Comparison of ENCODE assay signal across 8 mouse cellular contexts in genomic region chr2:17742051-17742763, GRCm38 (mm10). TPM values are rescaled to one million over a fixed set of nuclear protein-coding genes. Genes with fewer than 3 reads are reported as not detected.
DNase-seq lines count a peak whose midpoint lies in the region; ATAC-seq and TF ChIP-seq lines count a peak whose summit lies in the region.

No protein-coding gene starts in this region.

- no peak overlapping the region for H3K9ac ChIP-seq in heart, embryonic 15.5 days
- no peak overlapping the region for H3K9ac ChIP-seq in liver, embryonic 14.5 days (replicated peaks)
- H3K9ac ChIP-seq in neural tube, embryonic 15.5 days (replicated peaks): no peak overlapping the region

- ATAC-seq in heart, embryonic 15.5 days (replicated peaks; ENCODE audit: insufficient number of reproducible peaks, insufficient read depth, low FRiP score, low read depth): no peak
- no peak for ATAC-seq in liver, embryonic 14.5 days (ENCODE audit: insufficient read depth)
- ATAC-seq in neural tube, embryonic 15.5 days (ENCODE audit: low FRiP score): peak; percentile 46; the same call in 1 of the 2 replicates

- H3K4me2 ChIP-seq in heart, embryonic 15.5 days: peak overlapping the region; percentile 64
- peak overlapping the region; percentile 48 for H3K4me2 ChIP-seq in liver, embryonic 14.5 days (ENCODE audit: low read depth)
- peak overlapping the region; percentile 65 for H3K4me2 ChIP-seq in neural tube, embryonic 15.5 days

- no peaks in the 10 kb centered on the region for H3K36me3 ChIP-seq in heart, embryonic 15.5 days
- H3K36me3 ChIP-seq in liver, embryonic 14.5 days (replicated peaks; ENCODE audit: control insufficient read depth, insufficient read depth, low read depth): no peaks in the 10 kb centered on the region
- H3K36me3 ChIP-seq in neural tube, embryonic 15.5 days: no peaks in the 10 kb centered on the region
- H3K36me3 ChIP-seq in thymus, adult 2 months (ENCODE audit: control insufficient read depth, insufficient read depth, low read length): no peaks in the 10 kb centered on the region

- H3K27me3 ChIP-seq in heart, embryonic 15.5 days: no peaks in the 10 kb centered on the region
- no peaks in the 10 kb centered on the region for H3K27me3 ChIP-seq in liver, embryonic 14.5 days (ENCODE audit: control insufficient read depth, insufficient read depth, low read length)
- H3K27me3 ChIP-seq in neural tube, embryonic 15.5 days (replicated peaks): 0 out of 2 replicates have a peak, but pooled peaks cover 4% of the 10 kb centered on the region
- no peaks in the 10 kb centered on the region for H3K27me3 ChIP-seq in thymus, adult 2 months (ENCODE audit: control insufficient read depth, insufficient read depth, low read length)

- TF ChIP-seq POLR2A in thymus, adult 2 months (IDR thresholded peaks at IDR 0.05; ENCODE audit: control insufficient read depth, extremely low read depth, insufficient read depth, low read length, poor library complexity): no peak

- no peak overlapping the region for H3K27ac ChIP-seq in heart, embryonic 15.5 days
- no peak overlapping the region for H3K27ac ChIP-seq in liver, embryonic 14.5 days
- no peak overlapping the region for H3K27ac ChIP-seq in neural tube, embryonic 15.5 days (replicated peaks)
- H3K27ac ChIP-seq in thymus, adult 2 months (ENCODE audit: control insufficient read depth, insufficient read depth, low read length): no peak overlapping the region

- H3K9me3 ChIP-seq in heart, embryonic 15.5 days (replicated peaks): no peaks in the 10 kb centered on the region
- H3K9me3 ChIP-seq in liver, embryonic 14.5 days (ENCODE audit: control insufficient read depth, low read length): no peaks in the 10 kb centered on the region
- H3K9me3 ChIP-seq in neural tube, embryonic 15.5 days (replicated peaks): no peaks in the 10 kb centered on the region

- WGBS in heart, embryonic 15.5 days: 23% methylated on average over 11 of the region's 11 CpGs
- WGBS in liver, embryonic 14.5 days (ENCODE audit: insufficient replicate concordance): 4% methylated on average over 11 of the region's 11 CpGs
- whole genome bisulfite sequencing in neural tube, embryonic 15.5 days: 18% methylated on average over 11 of the region's 11 CpGs
- WGBS in thymus, adult 2 months: 31% methylated on average over 11 of the region's 11 CpGs

- H3K4me3 ChIP-seq in heart, embryonic 15.5 days: peak overlapping the region; percentile 43
- H3K4me3 ChIP-seq in liver, embryonic 14.5 days (ENCODE audit: insufficient read depth in 1 of 2, low read depth in 2 of 2, low read length in 2 of 2): peak overlapping the region; percentile 4 to 5; a peak in 2 of 4 replicates
- H3K4me3 ChIP-seq in neural tube, embryonic 15.5 days (replicated peaks): peak overlapping the region; percentile 36
- H3K4me3 ChIP-seq in thymus, adult 2 months (ENCODE audit: control insufficient read depth, insufficient read depth, low read length): no peak overlapping the region; the same call in 1 of the 2 replicates

- peaks cover 4% of the 10 kb centered on the region for H3K4me1 ChIP-seq in heart, embryonic 15.5 days (replicated peaks)
- peaks cover 0 to 3% of the 10 kb centered on the region in 2 experiments; a peak in 2 of 4 replicates for H3K4me1 ChIP-seq in liver, embryonic 14.5 days (replicated peaks; ENCODE audit: control insufficient read depth in 2 of 2, insufficient read depth in 2 of 2, low read length in 1 of 2)
- H3K4me1 ChIP-seq in neural tube, embryonic 15.5 days: peaks cover 9% of the 10 kb centered on the region; the same call in 1 of the 2 replicates
- peaks cover 4% of the 10 kb centered on the region for H3K4me1 ChIP-seq in thymus, adult 2 months (replicated peaks; ENCODE audit: control insufficient read depth, insufficient read depth, low read length)

- TF ChIP-seq CTCF in liver, embryonic 14.5 days (IDR thresholded peaks at IDR 0.05; ENCODE audit: low read depth): no peak
- no peak for TF ChIP-seq CTCF in thymus, adult 2 months (IDR thresholded peaks at IDR 0.05; ENCODE audit: borderline replicate concordance, control insufficient read depth, extremely low read depth, insufficient read depth, low read length, poor library complexity)

- TF ChIP-seq EP300 in liver, embryonic 14.5 days (IDR thresholded peaks at IDR 0.05; ENCODE audit: low read depth): no peak

- peak; percentile 1 for DNase-seq in adrenal gland, adult 2 months
- no peak for DNase-seq in adrenal gland, adult 18-20 months (ENCODE audit: low spot score in 2 of 2)
- DNase-seq in R1 (ENCODE audit: low read depth, low spot score): peak; percentile 96
- no peak for DNase-seq in liver, embryonic 14.5 days (ENCODE audit: low read depth in 3 of 3, low spot score in 3 of 3)
- no peak for DNase-seq in adrenal gland, adult 8-10 months
- no peak for DNase-seq in thymus, adult 2 months

RNA-seq across cellular contexts. Expression of gene Nebl, which starts 10.9 kb away (rescaled TPM):
- 1 to 10 TPM; 7.3 to 7.4 TPM for total RNA-seq in adrenal gland, adult 2 months (2021)
- 4.8 and 5.8 TPM in 2 replicates for polyA plus RNA-seq in adrenal gland, adult 2 months (2012; rRNA removed)
- total RNA-seq in adrenal gland, adult 18-20 months (2021): 1 to 10 TPM; 5.5 to 8.2 TPM
- polyA plus RNA-seq in heart, embryonic 15.5 days (2015; fragmentation: Nextera tagmentation; extraction: Ambion mirVana): 200 and 237 TPM in 2 replicates
- 0.17 and 0.21 TPM in 2 replicates for polyA plus RNA-seq in liver, embryonic 14.5 days (2012; rRNA removed)
- polyA plus RNA-seq in liver, embryonic 14.5 days (2014; fragmentation: Nextera tagmentation; extraction: Ambion mirVana): 0.10 and 0.22 TPM in 2 replicates
- polyA plus RNA-seq in neural tube, embryonic 15.5 days (2015; fragmentation: Nextera tagmentation; extraction: Ambion mirVana): 13.7 and 14.3 TPM in 2 replicates
- 10 to 100 TPM in 2 of 4 experiments, 1 to 10 TPM in 2; 6.9 to 13.0 (median 10.0) TPM for total RNA-seq in adrenal gland, adult 8-10 months (2022)
- 120 and 132 TPM in 2 replicates for polyA plus RNA-seq in thymus, adult 2 months (2012; rRNA removed)

Comparison
In these comparisons a context has a peak if more than half of its experiments do, and no peak if none do; other contexts are left out.
1. DNase-seq: peak in adrenal gland, adult 2 months (single experiment) and R1 (single experiment); none in adrenal gland, adult 18-20 months (0 of 2), liver, embryonic 14.5 days (0 of 3), adrenal gland, adult 8-10 months (single experiment) and thymus, adult 2 months (single experiment).
2. Peak in every context shown above with its lines, with median percentiles within 50 percentile points of each other: H3K4me2 ChIP-seq.